Mouse (Mus musculus): ENCODE results near the gene Gpx4.

DNA sequence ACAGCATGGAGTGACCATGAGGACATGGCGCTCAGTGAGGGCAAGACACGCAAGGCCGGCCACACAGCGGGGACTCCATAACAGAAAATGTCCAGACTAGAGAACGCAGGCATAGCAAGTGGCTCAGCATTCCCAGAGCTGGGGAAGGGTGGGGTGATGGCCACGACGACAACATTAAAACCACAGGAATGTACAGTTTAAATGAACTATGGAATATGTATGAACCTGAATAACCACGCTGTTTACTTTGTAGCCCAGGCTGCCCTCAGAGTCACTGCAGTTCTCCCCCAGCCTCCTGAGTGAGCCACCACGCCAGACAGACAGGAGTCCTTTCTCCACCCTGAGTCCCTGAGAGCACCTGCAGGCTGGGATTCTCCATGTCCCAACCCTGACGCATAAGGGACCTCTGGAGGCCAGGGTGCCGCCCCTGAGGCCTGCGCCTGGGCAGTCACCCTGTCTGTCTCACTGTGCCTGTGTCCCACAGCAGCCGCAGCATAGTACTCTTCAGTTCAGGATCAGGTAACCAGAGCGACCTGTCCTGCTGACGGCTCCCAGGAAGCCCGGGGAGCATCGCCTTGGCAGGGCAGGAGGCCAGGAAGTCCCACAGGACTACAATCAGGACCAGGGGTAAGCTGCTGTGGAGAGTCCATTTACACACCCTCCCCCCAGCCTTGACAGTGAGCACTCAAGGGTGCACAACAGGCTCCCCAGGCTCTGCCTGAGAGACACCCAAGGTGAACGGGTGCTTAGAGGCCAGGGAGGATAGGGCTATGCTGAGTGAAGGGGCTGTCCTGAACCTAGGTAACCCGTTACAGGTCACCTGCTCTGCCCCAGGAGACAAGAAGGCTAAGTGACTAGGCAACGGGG is 25.9 kb downstream of the Gpx4 start:
- no peak for TF ChIP-seq CTCF (IDR thresholded peaks at IDR 0.05; ENCODE audit: borderline replicate concordance, insufficient read depth, low read depth, low read length)
- no peak for TF ChIP-seq POLR2A (IDR thresholded peaks at IDR 0.05; ENCODE audit: borderline replicate concordance, insufficient read depth, low read length)

Measured in cerebellum, adult 2 months (tissue).